Mouse (Mus musculus) kidney, postnatal 0 days (tissue): Measurements from ENCODE around the gene Rmdn3. TPM values are rescaled to one million over a fixed set of nuclear protein-coding genes. Genes with fewer than 3 reads are reported as not detected.

ENCODE experiments used
- ATAC-seq: fragments of 200-750 bp; cut with Nextera tagmentation; replicated peaks from 2 replicates; pipeline ENCODE4 v1.8.0; 2017; ENCODE audit warnings: low read depth, moderate number of reproducible peaks, moderate TSS enrichment, moderate library complexity; ENCODE audit not compliant: low FRiP score
- DNase-seq: peaks from one replicate; pipeline ENCODE4 v3.0.0-alpha.2; 2016; ENCODE audit warnings: low spot score
- H3K27ac ChIP-seq: fragments of 300-500 bp; sonication (generic); 2 replicates; pipeline ENCODE4 v1.5.1; 2014; ENCODE audit warnings: mild to moderate bottlenecking
- H3K27me3 ChIP-seq: fragments of 300-500 bp; sonication (generic); 2 replicates; pipeline ENCODE4 v1.6.1; 2014; ENCODE audit warnings: low read length, mixed read lengths; ENCODE audit not compliant: insufficient read depth
- H3K36me3 ChIP-seq: fragments of 300-500 bp; sonication (generic); 2 replicates; pipeline ENCODE4 v1.6.1; 2014; ENCODE audit warnings: low read length, mixed read lengths; ENCODE audit not compliant: insufficient read depth
- H3K4me1 ChIP-seq: fragments of 300-500 bp; sonication (generic); replicated peaks from 2 replicates; pipeline ENCODE4 v1.6.1; 2014; ENCODE audit warnings: antibody characterized with exemption, low read length, mixed read lengths; ENCODE audit not compliant: insufficient read depth
- H3K4me2 ChIP-seq: fragments of 300-500 bp; sonication (generic); 2 replicates; pipeline ENCODE4 v1.6.1; 2014; ENCODE audit warnings: mild to moderate bottlenecking, low read length, moderate library complexity, mixed read lengths
- H3K4me3 ChIP-seq: fragments of 300-500 bp; sonication (generic); replicated peaks from 2 replicates; pipeline ENCODE4 v1.5.1; 2014; ENCODE audit warnings: low read depth, low read length
- H3K9ac ChIP-seq: fragments of 300-500 bp; sonication (generic); 2 replicates; pipeline ENCODE4 v1.6.1; 2014; ENCODE audit warnings: low read depth, low read length
- H3K9me3 ChIP-seq: fragments of 300-500 bp; sonication (generic); replicated peaks from 2 replicates; pipeline ENCODE4 v1.6.1; 2016; ENCODE audit warnings: low read length, inconsistent platforms, mixed read lengths
- CTCF ChIP-seq: IDR thresholded peaks from 2 replicates; pipeline ENCODE4 v1.5.1; 2016; ENCODE audit warnings: antibody characterized with exemption, low read depth, mild to moderate bottlenecking, moderate library complexity
- WGBS: fragments of 180-500 bp; shearing (Covaris S2); extraction: QIAGEN DNeasy Blood & Tissue Kit; methylation state at CpG from one replicate; pipeline ENCODE4 v1.1.7; 2014; 5-methylcytosine and 5-hydroxymethylcytosine counted together
- polyA plus RNA-seq: library from polyadenylated mRNA; unstranded; fragments of >200 nt; fragmentation: Nextera tagmentation; extraction: Ambion mirVana; gene quantifications from 2 replicates; pipeline ENCODE4 v1.2.1, GENCODE M21; 2015

Gene Rmdn3
- polyA plus RNA-seq, 1 experiment from 2014 or later, result 35.0 TPM

DNA sequence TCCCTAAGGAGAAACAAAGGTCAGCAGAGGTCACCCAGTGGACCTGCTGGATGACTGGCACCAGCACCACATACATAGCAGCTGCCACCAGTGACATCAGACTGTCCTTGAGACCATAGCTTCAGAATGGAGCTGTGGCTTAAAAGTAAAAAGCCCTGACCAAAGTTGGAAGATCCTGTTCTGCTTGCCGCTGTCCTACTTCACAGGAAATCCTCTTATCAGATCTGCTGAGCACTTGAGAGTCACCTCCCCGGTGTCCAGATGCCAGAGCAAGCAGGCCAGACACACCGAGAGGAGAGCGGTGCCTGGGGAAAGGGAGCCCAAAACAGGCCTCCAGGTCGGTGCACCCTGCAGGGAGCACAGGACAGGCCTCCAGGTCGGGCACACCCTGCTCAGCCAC, 4.6 kb downstream of the Rmdn3 start:
- TF ChIP-seq CTCF, result no peak
- ATAC-seq (no peak), DNase-seq (no peak)
- 79% methylated on average over 6 of the region's 6 CpGs for WGBS
- peaks cover 7% of the 10 kb centered on the region; the same call in 1 of the 2 replicates for H3K4me1 ChIP-seq
- no peak overlapping the region for H3K27ac ChIP-seq
- H3K36me3 ChIP-seq, result peaks cover 33% of the 10 kb centered on the region; the same call in 1 of the 2 replicates
- no peaks in the 10 kb centered on the region for H3K9me3 ChIP-seq
- H3K4me3 ChIP-seq, result no peak overlapping the region
- H3K4me2 ChIP-seq, result no peak overlapping the region
- no peaks in the 10 kb centered on the region for H3K27me3 ChIP-seq
- H3K9ac ChIP-seq, result no peak overlapping the region

DNA sequence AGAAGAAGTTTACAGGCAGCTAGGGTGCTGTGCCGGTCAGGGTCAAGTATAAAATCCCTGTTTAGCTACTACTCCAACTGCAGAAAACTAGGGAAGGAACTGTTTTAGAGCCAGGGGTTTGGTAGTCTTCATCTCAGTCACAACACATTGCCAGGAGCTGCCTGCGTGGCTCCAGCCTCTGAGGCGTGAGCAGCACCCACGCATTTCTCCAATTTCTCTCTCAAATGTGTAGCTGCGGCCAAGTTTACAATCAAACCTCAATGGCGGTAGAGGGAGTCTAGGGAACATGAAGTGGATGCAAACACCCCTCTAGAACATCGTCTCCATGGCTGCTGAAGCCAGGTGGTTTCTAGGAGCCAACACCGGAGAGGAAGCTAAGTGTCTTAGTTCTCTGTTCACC, 9.1 kb downstream of the Rmdn3 start:
- DNase-seq (peak; percentile 7), ATAC-seq (no peak)
- no peak for TF ChIP-seq CTCF
- Histone ChIP-seq H3K4me3 (no peak overlapping the region), H3K27me3 (no peaks in the 10 kb centered on the region), H3K4me1 (no peaks in the 10 kb centered on the region), H3K9ac (no peak overlapping the region), H3K4me2 (no peak overlapping the region), H3K9me3 (no peaks in the 10 kb centered on the region), H3K36me3 (peaks cover 51% of the 10 kb centered on the region), H3K27ac (no peak overlapping the region)
- 73% methylated on average over 8 of the region's 8 CpGs for WGBS

DNA sequence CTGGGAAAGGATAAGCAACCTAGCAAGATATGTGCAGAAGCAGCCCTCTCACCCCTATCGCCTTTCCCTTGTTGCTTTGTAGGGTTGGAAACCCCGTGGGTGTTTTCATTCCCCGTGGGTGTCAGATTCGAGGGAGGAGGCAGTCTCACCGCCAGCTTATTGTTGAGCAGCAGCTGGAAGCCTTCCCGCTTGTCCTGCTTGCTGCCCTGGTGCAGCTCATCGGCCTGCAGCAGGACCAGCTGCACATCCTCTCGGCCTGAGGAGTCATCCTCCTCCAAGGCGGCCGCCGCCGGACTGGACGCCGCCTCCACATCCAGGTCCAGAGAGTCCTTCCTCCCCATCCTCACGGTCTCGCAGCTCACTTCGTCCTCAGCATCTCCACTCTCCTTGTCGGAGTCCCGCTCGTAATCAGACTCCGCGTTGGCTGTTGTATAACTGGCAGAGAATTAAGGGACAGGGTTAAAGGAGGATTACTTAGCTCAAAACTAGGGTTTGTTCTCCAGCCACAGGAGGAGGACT, 9.6 kb downstream of the Rmdn3 start:
- ATAC-seq (no peak; the same call in 1 of the 2 replicates), DNase-seq (peak; percentile 77)
- H3K27ac ChIP-seq, result no peak overlapping the region
- no peak overlapping the region for H3K4me2 ChIP-seq
- no peak overlapping the region for H3K4me3 ChIP-seq
- H3K4me1 ChIP-seq, result no peaks in the 10 kb centered on the region
- H3K9me3 ChIP-seq, result no peaks in the 10 kb centered on the region
- H3K9ac ChIP-seq, result no peak overlapping the region
- H3K36me3 ChIP-seq, result peaks cover 52% of the 10 kb centered on the region
- H3K27me3 ChIP-seq, result no peaks in the 10 kb centered on the region
- WGBS, result 46% methylated on average over 22 of the region's 22 CpGs
- TF ChIP-seq CTCF, result no peak

GRCm38 (mm10) chr2:119146435-119146834, 10.4 kb downstream of the Rmdn3 start:
- Histone ChIP-seq H3K4me3 (no peak overlapping the region), H3K36me3 (peaks cover 58% of the 10 kb centered on the region), H3K27me3 (no peaks in the 10 kb centered on the region), H3K27ac (no peak overlapping the region), H3K9me3 (no peaks in the 10 kb centered on the region), H3K4me2 (no peak overlapping the region), H3K9ac (no peak overlapping the region), H3K4me1 (no peaks in the 10 kb centered on the region)
- no peak for ATAC-seq
- 77% methylated on average over 6 of the region's 6 CpGs for WGBS
- no peak for DNase-seq
- no peak for TF ChIP-seq CTCF

- no peaks in the 10 kb centered on the region for H3K9me3 ChIP-seq
- WGBS, result 92% methylated on average over 2 of the region's 2 CpGs
- H3K4me3 ChIP-seq, result no peak overlapping the region
- no peak overlapping the region for H3K9ac ChIP-seq
- ATAC-seq (no peak), DNase-seq (no peak)
- no peaks in the 10 kb centered on the region for H3K4me1 ChIP-seq
- no peak overlapping the region for H3K27ac ChIP-seq
- no peaks in the 10 kb centered on the region for H3K27me3 ChIP-seq
- H3K36me3 ChIP-seq, result peaks cover 52% of the 10 kb centered on the region
- H3K4me2 ChIP-seq, result no peak overlapping the region
- TF ChIP-seq CTCF, result peak; percentile 60
Observed at GRCm38 (mm10) chr2:119145199-119145598, 11.6 kb downstream of the Rmdn3 start.

DNA sequence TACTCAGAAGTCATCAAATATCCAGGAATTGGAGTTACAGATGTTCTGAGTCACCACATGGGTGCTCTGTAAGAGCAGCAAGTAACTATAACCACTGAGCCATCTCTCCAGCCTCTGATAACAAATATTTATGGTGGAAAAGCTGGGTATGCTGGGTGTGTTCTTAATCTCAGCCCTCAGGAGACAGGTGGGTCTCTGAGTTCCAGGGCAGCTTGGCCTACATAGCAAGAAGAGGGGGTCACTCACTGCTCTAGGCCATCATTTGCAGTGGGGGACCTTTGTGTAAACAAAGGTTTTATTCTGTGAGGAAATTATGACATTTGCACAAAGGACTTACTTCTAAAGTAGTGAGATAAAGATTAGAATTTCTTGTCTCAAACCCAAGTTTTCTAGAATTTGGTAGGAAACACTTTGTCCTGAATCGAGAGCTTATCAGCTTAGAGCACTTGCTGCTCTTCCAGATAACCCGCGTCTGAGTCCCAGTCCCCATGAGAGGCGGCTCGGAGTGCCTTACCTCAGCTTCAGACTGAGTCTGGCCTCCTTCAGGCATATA, 20.4 kb downstream of the Rmdn3 start:
- Histone ChIP-seq H3K4me2 (no peak overlapping the region), H3K4me3 (no peak overlapping the region), H3K4me1 (no peaks in the 10 kb centered on the region), H3K27me3 (no peaks in the 10 kb centered on the region), H3K27ac (no peak overlapping the region), H3K9me3 (no peaks in the 10 kb centered on the region), H3K9ac (no peak overlapping the region), H3K36me3 (peaks cover 40% of the 10 kb centered on the region)
- no peak for TF ChIP-seq CTCF
- no peak for DNase-seq
- 89% methylated on average over 5 of the region's 5 CpGs for WGBS
- no peak for ATAC-seq
